Mouse (Mus musculus): ENCODE data around the gene Gtf3c2. TPM values are rescaled to one million over a fixed set of nuclear protein-coding genes. Genes with fewer than 3 reads are reported as not detected.

Gene Gtf3c2
- total RNA-seq, 1 experiment from 2014 or later: 64.3 TPM

GRCm38 (mm10) chr5:31199893-31200292 lies 19.9 kb upstream of the Gtf3c2 start:
- ATAC-seq (replicated peaks in 1 of 2; ENCODE audit: insufficient read depth in 1 of 2, low FRiP score in 2 of 2, low TSS enrichment in 1 of 2, low read depth in 1 of 2, poor library complexity in 2 of 2, severe bottlenecking in 2 of 2): no peak

- ATAC-seq (replicated peaks in 1 of 2; ENCODE audit: insufficient read depth in 1 of 2, low FRiP score in 2 of 2, low TSS enrichment in 1 of 2, low read depth in 1 of 2, poor library complexity in 2 of 2, severe bottlenecking in 2 of 2): no peak
Observed at GRCm38 (mm10) chr5:31199321-31199892, 19.5 kb upstream of the Gtf3c2 start.

- no peak for ATAC-seq (replicated peaks in 1 of 2; ENCODE audit: insufficient read depth in 1 of 2, low FRiP score in 2 of 2, low TSS enrichment in 1 of 2, low read depth in 1 of 2, poor library complexity in 2 of 2, severe bottlenecking in 2 of 2)
Observed at GRCm38 (mm10) chr5:31198616-31199320, 18.8 kb upstream of the Gtf3c2 start.

- ATAC-seq (replicated peaks in 1 of 2; ENCODE audit: insufficient read depth in 1 of 2, low FRiP score in 2 of 2, low TSS enrichment in 1 of 2, low read depth in 1 of 2, poor library complexity in 2 of 2, severe bottlenecking in 2 of 2): no peak
Observed at GRCm38 (mm10) chr5:31198170-31198569, 18.2 kb upstream of the Gtf3c2 start.

DNA sequence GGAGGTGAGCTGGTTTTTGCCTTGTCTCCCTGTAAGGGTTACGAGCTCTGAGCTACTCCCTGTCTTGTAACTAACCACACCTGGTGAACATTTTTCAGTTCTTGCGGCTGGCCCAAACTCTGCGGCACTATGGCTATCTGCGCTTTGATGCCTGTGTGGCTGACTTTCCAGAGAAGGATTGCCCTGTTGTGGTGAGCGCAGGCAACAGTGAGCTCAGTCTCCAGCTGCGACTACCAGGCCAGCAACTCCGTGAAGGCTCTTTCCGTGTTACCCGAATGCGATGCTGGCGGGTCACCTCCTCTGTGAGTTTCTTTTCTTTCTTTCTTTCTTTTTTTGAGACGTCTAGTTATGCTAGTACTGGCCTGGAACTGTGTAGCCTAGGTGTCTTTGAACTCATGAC lies 17.1 kb upstream of the Gtf3c2 start:
- ATAC-seq (replicated peaks in 1 of 2; ENCODE audit: insufficient read depth in 1 of 2, low FRiP score in 2 of 2, low TSS enrichment in 1 of 2, low read depth in 1 of 2, poor library complexity in 2 of 2, severe bottlenecking in 2 of 2): no peak

- no peak for ATAC-seq (replicated peaks in 1 of 2; ENCODE audit: insufficient read depth in 1 of 2, low FRiP score in 2 of 2, low TSS enrichment in 1 of 2, low read depth in 1 of 2, poor library complexity in 2 of 2, severe bottlenecking in 2 of 2)
Observed at GRCm38 (mm10) chr5:31196207-31196606, 16.3 kb upstream of the Gtf3c2 start.

DNA sequence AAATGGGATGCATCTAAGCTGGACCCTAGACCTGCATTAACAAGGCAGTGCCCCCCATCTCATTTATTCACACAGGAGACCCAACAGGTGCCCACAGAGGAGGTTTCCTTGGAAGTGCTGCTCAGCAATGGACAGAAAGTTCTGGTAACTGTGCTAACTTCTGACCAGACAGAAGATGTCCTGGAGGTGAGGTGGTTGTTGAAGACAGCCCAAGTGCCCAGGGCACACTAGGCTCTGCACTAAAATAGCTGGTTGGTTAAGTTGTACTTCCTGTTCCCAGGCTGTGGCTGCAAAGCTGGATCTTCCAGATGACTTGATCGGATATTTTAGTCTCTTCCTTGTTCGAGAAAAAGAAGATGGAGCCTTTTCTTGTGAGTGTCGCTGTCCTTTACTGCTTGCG lies 15.7 kb upstream of the Gtf3c2 start:
- no peak for ATAC-seq (replicated peaks in 1 of 2; ENCODE audit: insufficient read depth in 1 of 2, low FRiP score in 2 of 2, low TSS enrichment in 1 of 2, low read depth in 1 of 2, poor library complexity in 2 of 2, severe bottlenecking in 2 of 2)

- no peak for ATAC-seq (replicated peaks in 1 of 2; ENCODE audit: insufficient read depth in 1 of 2, low FRiP score in 2 of 2, low TSS enrichment in 1 of 2, low read depth in 1 of 2, poor library complexity in 2 of 2, severe bottlenecking in 2 of 2)
Observed at GRCm38 (mm10) chr5:31194486-31195485, 14.8 kb upstream of the Gtf3c2 start.

DNA sequence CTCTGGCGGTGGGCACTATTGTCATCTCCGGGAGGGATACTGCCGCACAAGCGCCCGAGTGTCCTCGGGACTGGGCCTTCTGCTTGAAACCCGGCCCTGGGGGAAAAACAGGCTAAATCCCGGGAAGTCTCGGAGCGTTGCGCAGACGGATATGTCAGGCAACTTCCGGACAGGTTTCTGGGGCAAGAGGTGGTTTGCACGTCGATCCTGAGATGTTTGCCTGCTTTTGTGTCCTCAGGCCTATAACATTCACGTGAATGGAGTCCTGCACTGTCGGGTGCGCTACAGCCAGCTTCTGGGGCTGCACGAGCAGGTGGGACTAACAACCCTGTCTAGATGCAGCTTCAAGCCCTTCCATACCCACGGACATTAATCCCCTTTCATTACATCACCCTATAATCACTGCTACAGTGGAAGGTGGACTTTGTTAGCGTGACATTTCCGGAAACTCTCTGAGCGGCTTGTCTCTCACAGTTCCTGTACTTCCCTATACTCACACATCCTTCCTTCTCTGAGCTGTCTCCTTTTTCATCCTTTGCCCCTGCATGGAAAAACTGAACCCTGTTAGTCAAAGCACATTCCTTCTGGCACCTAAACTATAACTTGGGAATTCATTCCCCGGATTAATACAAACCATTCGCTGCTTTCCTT lies 13.8 kb upstream of the Gtf3c2 start:
- no peak for ATAC-seq (replicated peaks in 1 of 2; ENCODE audit: insufficient read depth in 1 of 2, low FRiP score in 2 of 2, low TSS enrichment in 1 of 2, low read depth in 1 of 2, poor library complexity in 2 of 2, severe bottlenecking in 2 of 2)

GRCm38 (mm10) chr5:31192939-31193630 lies 13.1 kb upstream of the Gtf3c2 start, which contains the start of the genes Snx17 and Eif2b4:
Snx17 (plus strand) TSS chr5:31193227.
Eif2b4 (minus strand) TSS chr5:31193430.
- ATAC-seq (replicated peaks in 1 of 2; ENCODE audit: insufficient read depth in 1 of 2, low FRiP score in 2 of 2, low TSS enrichment in 1 of 2, low read depth in 1 of 2, poor library complexity in 2 of 2, severe bottlenecking in 2 of 2): peak; percentile 95 to 96

DNA sequence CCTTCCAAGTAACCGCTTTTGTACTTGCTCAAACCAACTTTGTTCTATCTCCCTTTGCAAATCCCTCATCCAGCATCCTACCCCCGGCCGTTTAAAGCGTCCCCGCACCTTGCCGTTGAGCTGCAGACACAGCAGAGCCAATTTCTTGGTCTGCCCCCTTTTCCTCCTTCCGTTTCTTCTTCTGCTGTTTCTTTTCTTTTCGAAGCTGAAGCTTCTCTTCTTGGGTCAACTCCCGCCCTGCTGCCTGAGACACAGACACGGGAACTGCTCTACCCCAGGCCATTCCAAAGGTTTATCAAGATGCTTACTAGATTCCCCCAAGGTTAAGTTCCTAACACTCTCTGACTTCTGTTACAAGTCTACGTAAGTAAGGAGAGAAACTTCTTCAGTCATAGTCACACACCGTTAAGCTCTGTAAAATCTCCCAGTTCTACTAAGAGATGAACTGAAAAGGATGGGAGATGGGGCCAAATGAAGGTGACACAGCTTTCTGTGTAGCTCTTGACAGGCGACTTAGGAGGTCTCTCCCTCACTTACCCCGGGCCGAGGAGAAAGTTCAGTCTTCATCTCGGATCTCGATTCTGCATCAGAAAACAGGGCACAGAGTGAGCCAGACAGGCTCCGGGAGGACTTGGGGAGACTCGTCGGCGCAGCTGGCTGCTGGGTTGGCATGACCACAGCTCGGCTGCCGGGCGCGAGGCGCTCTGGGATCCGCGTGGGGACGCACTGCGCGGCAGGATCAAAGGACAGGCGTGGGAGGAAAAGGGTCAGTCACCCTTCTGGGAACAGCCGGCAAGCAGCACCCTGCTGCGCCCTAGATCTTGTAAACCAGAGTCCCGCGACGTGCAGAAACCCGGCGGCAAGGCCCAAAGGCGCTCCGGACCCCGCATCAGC lies 12.3 kb upstream of the Gtf3c2 start:
- peak; percentile 17 to 22 for ATAC-seq (replicated peaks in 1 of 2; ENCODE audit: insufficient read depth in 1 of 2, low FRiP score in 2 of 2, low TSS enrichment in 1 of 2, low read depth in 1 of 2, poor library complexity in 2 of 2, severe bottlenecking in 2 of 2)

DNA sequence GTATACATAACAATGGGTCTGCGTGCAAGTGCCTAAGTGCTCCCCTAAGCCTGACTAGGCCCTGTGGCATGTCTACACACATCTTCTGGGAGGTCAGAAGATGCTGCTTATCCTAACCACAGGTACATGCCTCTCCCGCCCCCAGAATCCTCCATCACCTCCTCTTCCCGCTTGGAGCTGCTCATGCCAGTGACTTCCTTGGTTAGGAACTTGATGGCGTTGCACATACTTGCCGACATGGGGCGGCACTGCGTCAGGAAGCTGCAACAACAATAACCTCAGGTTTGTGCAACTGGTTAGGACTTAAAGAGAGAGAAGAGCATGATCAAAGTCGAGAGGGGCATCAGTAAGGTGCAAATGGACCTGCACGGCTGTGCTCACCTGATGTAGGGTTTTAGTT lies 10.3 kb upstream of the Gtf3c2 start:
- no peak for ATAC-seq (replicated peaks in 1 of 2; ENCODE audit: insufficient read depth in 1 of 2, low FRiP score in 2 of 2, low TSS enrichment in 1 of 2, low read depth in 1 of 2, poor library complexity in 2 of 2, severe bottlenecking in 2 of 2)

GRCm38 (mm10) chr5:31188223-31188840 lies 8.4 kb upstream of the Gtf3c2 start:
- no peak for ATAC-seq (replicated peaks in 1 of 2; ENCODE audit: insufficient read depth in 1 of 2, low FRiP score in 2 of 2, low TSS enrichment in 1 of 2, low read depth in 1 of 2, poor library complexity in 2 of 2, severe bottlenecking in 2 of 2)

DNA sequence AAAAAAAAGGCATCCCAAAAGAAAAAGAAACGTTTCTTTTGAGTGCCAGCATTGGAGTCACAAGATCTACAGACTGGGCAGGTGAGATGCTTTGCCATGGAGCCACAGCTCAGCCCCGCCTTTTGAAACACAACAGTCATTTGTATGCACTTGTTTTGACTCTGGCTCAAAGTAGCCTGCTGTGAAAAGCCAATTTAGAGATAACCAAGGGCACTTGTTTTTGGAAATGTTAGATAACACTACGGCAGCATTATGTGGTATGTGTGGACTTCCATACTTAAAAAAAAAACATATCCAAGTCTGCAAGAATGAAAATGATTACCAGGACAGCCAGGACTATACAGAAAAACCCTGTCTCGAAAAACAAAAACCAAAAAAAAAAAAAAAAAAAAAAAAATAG lies 3.7 kb upstream of the Gtf3c2 start:
- ATAC-seq (replicated peaks in 1 of 2; ENCODE audit: insufficient read depth in 1 of 2, low FRiP score in 2 of 2, low TSS enrichment in 1 of 2, low read depth in 1 of 2, poor library complexity in 2 of 2, severe bottlenecking in 2 of 2): no peak

DNA sequence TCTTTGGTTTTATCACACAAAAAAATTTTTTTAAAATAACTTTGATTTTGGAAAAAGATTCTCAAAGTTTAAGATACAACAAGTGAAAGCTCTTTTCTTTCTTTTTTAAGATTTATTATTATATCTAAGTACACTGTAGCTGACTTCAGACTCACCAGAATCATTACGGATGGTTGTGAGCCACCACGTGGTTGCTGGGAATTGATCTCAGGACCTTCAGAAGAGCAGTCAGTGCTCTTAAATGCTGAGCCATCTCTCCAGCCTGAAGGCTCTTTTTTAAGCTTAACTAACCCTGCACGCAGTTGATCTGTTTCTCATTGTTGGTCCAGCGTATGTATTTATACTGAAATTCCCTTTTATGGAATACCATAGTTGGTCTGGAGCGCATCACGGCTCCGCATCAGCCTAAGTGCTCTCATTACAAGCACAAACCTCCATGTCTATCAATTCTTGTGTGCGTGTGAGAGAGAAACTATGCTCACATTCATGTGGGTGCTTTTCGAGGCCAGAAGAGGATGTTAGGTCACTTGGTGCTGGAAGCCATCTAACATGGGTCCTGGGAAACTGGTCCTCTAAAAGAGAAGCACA lies 1.3 kb upstream of the Gtf3c2 start:
- no peak for ATAC-seq (replicated peaks in 1 of 2; ENCODE audit: insufficient read depth in 1 of 2, low FRiP score in 2 of 2, low TSS enrichment in 1 of 2, low read depth in 1 of 2, poor library complexity in 2 of 2, severe bottlenecking in 2 of 2)

All from hematopoietic stem cell, adult 5-6 weeks (primary cell).